Mouse (Mus musculus) kidney, postnatal 10 days (tissue): ENCODE data around the gene Rnf10.

Experiments
- DNase-seq: peaks from one replicate; pipeline ENCODE4 v3.0.0; 2021; ENCODE audit warnings: mixed read lengths

Gene Rnf10

DNA sequence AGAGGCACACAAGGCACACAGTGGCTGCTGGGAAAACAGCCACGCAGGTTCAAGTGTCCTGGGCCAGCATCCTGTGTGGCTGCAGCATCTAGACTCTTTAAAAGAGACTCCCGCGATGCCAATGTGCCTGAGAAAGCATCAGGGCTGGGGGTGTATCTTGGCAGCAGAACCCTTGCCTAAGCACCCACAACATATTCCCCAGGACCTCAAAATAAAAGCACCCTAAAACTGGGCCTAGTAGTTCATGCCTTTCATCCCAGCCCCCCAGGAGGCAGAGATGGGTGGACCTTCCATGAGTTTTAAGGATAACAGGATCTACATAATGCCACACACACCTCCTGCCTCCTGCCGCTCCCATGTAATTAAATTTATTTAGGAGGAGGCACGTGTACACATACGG, 38.2 kb downstream of the Rnf10 start:
- no peak for DNase-seq

DNA sequence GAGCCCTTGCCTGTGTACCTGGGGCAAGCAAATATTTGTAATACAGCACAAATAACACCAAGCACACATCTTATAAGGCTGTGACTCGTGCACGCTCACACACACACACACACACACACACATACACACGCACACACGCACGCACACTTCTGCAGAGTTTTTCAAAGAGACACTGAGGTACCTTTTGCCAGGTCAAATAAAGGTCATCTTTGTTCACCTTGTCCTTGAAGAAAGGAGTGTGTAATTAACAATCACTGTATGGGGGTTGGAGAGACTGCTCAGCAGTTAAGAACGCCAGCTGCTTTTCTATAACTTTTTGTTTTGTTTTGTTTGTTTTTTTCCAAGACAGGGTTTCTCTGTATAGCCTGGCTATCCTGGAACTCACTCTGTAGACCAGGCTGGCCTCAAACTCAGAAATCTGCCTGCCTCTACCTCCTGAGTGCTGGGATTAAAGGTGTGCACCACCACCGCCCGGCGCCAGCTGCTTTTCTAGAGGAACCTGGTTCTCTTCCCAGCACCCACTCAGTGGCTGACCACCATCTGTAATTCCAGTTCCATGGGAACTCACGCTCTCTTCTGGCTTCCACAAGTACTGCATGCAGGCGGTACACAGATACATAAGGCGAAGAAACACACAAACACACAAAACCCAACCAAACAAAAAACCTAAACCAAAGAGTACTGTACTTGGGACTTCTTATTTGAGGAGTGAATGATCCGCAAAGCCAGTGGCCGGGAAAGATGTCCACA, 39.5 kb downstream of the Rnf10 start:
- DNase-seq: no peak

DNA sequence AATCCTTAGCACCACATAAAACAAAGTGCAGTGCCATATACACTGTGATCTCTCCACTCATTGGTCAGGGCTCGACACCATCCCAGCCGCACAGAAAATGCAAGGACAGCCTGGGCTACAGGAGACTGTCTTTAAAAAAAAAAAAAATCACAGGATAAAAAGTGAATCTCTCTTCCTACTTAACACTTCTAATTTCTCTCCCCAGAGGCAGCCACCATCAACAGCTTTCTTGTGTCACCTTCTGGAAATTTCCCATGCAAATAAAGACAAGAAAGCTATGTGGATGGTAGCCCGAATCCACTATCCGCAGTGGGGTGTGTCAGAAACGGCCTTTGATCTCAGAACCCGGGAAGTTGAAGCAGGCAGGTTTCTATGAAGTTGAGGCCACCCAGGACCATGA, 40.2 kb downstream of the Rnf10 start:
- DNase-seq: no peak

DNA sequence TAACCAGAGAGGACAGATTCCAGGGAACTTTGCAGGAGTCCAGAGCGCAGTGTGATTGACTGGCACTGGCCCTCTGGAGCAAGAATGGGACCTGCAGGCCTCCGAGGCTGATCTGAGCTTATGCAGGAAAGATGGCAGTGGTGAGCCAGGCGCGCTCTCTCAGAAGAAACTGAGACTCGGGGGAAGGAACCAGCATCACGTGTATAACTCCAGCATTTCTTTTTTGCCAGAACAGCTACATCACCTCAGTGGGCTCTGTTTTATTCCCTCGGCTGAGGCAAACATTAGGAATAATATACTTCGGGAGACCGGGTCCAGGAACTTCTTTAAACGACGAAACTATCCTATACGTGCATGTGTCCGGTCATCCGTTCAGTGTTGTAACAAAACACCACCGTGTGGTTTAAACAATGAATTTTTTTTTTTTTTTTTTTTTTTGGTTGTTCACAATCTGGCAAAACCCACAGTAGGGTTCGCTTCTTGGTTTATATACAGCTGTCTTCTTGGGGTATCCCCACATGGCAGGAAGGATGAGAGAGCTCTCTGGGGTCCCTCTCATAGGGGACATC, 41.1 kb downstream of the Rnf10 start:
- DNase-seq: no peak

DNA sequence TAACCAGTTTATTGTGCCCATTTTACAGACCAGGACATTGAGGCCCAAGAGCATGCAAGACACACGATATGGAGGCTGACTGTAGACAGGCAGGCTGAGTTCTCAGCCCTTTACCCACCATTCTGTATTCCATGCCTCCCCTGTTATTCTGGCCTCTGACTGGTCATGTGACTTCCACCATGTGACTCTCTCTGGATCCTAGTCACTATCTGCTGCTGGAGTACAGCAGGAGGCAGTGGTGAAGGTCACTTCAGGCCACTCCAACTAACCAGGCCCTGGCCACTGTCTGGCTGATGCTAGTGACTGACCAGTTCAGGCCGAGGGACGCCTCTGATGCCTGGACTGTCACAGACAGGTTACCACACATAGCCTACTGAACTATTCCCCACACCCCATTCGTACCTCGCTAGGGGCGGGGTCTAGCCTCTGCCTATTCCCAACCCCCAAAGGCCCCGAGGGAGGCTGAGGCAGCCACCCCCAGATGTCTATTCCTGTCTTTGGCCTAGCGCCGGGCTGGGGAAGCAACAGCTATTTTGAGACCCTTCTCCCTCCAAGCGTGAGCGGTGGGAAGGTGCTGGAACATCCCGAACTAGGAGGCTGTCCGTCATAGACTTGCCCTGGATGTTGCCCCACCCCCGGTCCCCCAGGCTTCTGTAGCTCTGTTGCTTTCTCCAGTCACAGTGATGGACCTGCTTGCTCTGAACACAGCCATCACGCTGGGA, 41.7 kb downstream of the Rnf10 start:
- DNase-seq: no peak

DNA sequence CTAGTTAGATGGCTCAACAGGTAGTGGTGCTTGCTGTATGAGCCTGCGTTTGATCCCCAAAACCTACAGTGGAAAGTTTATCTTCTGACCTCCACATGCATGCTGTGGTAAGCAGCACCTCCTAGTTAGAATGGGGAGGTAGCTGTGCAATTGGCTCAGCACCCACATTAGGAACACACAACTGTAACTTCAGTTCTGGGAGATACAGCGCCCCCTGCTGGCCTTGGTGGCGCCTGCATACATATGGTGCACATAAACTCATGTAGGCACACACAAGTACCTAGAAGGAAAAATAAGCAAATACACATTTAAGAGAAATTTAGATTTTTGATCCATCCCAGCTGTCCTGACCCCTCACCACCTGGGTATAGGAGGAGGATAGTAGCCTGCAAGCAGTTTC, 50.2 kb downstream of the Rnf10 start:
- DNase-seq: no peak

DNA sequence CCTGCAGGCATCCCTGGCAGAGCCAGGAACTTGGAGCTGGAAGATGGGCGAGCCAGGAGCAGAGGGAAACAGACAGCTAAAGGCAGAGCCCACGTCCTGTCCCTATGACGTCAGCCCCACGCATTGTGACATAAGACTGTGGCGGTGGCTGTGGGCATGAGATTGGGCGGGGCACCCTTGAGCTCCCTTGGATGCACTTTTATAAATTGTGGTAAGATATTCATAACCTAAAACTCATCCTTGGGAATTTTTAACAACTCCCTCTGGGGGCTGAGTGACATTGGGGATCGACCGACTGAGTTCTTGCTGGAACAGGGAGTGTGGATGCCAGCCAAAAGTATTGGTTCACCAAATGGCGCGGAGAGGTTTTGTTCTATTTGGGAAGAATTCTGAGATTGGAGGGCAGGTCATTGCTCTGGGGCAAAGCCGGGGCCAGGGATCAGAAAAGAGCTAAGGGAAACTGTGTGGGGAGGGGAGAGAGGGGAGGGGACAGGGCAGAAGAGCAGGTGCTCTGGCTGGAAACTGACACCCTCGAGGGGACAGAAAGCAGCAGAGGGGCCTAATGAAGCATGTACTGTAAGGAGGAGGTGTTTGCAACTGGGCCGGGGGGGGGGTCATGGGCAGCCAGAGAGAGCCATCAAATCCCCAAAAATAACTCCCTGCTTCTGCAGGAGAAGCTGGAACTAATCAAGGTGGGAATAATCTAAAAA, 51.6 kb downstream of the Rnf10 start:
- no peak for DNase-seq

DNA sequence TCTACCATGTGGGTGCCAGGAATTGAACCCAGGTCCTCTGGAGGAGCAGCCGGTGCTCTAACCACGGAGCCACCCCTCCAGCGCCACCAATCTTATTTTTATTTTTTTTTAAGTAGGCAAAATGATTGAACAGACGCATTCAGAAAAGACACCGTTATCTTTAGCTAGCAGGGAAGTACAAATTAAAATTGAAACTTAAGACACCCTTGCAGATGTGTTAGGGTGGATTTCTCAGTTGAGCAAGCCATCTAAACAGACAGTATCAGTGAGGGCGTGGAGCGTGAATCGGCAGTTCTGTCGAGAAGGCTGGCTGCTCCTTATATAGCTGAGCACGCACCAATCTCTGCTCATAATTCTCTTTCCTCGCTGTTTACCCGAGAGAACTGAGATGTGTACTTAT, 54.7 kb downstream of the Rnf10 start:
- DNase-seq: no peak

DNA sequence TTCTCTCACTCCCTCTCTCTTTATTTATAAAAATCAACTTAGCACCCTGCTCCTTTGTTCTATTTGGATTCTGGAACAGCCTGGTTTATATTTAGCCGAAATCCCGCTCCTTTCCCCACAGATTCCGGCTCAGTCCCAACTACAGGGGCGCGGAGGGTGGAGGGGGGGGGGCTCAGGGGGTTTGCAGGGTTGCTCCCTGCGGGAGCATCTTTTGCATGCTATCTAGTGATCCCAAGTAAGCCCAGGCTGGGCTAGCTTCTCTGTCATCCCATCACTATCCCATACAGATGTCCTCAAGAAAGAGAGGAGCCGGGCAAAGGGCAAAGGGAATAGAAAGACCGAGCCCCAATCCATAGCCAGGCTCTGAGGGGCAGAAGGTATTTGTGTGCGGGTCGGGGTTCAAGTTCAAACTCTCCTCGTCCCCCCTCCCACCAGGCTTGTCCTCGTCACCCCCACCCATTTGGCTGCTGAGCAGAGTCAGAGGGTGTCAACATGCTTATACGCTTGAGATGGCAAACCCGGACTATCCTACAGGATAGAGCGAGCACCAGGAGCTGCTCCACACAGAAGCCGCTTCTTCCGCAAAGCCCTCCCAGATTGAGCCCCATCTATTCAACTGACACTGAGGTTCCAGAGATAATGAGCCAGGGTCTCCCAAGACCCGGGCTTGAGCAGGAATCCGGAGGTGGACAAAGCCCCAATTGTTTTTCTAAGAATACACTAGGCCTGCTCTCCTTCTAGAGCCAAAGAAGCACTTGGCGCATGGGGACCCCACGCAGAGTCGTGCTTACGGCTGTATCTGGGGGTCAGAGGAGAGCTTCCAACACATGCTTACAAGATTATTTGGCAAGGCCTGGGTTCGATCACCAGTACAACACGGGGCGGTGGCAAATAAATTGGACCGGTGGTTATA, 57.2 kb downstream of the Rnf10 start:
- DNase-seq: no peak

DNA sequence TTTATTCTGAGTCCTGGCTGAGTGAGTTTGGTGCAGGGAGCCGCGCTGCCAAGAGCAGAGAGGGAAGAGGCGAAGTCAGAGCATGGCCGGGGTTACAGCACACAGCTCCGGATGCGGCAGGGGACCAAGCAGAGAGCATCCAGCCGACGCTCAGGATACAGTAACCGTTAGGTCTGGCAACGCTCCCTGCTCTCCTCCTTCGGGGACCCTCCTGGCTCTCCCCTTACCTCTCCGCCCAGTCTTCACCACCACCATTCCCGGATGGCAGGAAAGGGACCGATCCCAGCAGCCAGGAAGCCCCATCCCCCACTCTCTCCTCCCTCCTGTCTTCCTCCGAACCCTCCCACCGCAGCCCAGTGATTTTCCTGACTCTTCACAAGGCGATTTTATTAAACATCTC, 57.8 kb downstream of the Rnf10 start:
- peak; percentile 57 for DNase-seq

DNA sequence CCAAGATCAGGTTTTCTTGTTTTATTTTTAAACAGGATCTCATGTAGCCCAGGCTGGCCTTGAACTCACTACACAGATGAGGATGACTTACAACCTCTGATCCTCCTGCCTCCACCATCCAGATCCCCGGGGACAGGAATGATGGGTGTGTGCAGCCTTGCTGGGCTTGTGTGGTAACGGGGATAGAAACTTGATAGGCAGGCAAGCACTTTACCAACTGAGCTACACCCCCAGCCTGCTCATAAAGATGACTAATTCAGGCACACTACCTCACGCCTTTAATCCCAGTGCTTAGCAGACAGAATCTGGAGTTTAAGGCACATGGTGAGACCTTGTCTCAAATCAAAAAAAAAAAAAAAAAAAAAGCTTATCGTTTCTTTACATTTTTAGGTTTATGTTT, 59.8 kb downstream of the Rnf10 start:
- DNase-seq: no peak

DNA sequence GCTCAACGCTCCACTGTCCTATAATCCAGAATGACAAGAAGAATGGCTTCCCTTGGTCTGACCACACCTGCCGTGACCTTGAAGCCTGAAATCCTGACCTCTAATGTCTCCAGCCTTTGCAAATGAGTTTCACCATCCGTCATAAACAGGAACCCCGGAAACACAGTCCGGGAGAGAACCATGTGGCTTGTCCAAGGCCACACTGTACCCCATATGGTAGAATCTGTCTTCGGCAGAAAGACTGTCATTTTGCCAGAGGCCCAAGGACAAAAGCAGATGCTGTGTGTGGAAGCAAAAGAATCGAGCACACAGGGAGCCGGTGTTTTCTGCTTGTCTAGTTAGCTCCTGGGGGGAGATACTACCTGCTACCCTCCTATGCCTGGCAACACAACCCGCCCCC, 60.2 kb downstream of the Rnf10 start:
- no peak for DNase-seq

DNA sequence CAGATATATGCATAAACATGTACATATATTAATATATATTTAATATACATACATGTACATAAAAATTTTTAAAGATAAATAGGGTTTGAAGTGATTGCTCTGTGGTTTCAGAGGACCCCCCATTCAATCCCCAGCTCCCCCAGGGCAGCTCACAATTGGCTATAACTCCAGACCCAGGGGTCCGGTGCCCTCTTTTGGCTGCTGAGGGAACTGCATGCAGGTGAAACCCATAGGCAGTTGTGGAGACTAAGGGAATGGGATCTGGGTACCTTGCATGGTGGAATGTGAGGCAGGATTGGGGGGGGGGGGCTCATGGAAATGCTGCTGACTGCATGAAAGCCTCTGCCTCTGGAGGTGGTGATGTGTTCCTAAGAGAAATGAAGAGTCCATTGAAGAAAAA, 62.3 kb downstream of the Rnf10 start:
- peak; percentile 44 for DNase-seq

DNA sequence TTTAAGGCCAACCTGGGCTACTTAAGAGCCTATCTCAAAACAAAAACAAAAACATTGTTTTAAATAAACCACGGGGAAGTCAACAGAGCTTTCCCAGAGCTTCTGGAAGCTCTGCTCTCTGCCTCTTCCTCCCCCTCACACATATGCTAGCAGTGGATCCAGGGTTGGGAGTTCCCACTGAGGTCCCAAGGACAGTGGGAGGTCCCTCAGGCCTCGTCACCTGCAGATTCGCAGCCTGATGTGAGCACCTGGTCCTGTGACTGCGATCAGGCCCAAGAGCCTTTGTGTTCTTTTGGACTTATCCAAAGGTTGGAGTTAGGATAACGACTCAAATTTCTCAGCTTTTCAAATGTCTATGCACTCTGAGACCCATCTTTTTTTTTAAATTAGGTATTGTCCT, 64.1 kb downstream of the Rnf10 start:
- DNase-seq: no peak

DNA sequence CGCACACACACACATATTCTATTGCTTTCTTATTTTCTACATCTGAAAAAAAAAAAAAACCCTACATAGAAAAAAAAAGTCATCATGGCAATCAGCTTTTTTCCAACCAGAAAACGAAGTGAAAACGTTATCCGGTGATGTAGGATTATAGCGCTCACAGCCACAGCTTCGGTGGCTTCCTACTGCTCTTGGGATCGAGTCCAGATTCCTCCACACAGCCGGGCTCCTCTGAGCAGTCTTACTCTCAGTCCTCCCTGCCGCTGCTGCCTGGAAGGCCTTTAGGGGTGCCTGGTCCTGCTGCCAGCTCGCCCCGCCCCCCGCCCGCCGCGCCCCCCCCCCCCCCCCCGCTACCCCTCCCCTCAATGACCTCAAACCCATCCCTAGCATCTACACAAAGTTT, 64.8 kb downstream of the Rnf10 start:
- no peak for DNase-seq

DNA sequence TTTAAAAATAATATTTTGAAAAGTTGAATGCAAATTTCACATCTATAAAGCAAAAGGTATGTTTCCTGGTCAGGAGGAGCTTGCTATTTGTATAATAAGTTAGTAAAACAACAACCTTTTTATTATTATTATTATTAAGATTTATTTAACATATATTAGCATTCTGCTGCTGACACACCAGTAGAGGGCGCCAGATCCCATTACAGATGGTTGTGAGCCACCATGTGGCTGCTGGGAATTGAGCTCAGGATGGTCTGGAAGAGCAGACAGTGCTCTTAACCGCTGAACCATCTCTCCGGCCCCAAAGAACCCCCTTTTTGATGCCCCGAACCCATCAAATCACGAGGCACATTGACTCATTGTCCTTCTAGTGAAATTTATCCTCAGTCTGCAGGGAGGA, 65.5 kb downstream of the Rnf10 start:
- DNase-seq: no peak

DNA sequence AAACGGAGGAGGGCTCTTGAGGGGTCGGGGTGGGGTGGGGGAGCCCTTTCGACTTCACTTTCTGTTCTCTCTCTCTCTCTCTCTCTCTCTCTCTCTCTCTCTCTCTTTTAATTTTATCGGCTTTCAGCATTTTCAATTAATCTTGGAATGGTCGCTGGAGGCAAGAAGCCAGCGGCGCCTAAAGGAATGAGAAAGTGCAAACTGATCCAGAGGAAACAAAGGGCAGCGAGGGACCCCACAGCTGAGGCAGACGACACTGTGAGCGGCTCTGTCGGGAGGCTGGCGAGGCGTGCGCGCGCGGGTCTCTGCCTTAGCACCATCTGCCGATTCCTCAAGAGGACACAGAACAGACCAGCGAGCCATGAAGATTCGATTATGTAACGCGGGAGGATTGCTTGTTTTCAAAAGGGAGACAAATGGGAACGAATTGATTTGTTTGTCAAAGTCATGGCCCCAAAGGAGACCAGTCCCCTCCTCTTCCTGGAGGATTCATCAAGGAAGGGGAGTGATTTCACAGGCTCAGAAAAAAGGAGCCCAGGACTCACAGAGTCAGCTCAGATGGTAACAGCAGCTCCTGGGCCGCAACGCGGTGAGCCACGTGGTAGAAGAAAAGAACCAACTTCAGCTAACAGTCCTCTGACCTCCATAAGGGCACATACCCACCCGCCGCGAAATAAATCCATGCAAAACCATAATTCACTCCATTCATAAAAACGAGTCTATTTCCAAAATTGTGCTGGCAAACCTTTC, 68.0 kb downstream of the Rnf10 start:
- DNase-seq: peak; percentile 59

DNA sequence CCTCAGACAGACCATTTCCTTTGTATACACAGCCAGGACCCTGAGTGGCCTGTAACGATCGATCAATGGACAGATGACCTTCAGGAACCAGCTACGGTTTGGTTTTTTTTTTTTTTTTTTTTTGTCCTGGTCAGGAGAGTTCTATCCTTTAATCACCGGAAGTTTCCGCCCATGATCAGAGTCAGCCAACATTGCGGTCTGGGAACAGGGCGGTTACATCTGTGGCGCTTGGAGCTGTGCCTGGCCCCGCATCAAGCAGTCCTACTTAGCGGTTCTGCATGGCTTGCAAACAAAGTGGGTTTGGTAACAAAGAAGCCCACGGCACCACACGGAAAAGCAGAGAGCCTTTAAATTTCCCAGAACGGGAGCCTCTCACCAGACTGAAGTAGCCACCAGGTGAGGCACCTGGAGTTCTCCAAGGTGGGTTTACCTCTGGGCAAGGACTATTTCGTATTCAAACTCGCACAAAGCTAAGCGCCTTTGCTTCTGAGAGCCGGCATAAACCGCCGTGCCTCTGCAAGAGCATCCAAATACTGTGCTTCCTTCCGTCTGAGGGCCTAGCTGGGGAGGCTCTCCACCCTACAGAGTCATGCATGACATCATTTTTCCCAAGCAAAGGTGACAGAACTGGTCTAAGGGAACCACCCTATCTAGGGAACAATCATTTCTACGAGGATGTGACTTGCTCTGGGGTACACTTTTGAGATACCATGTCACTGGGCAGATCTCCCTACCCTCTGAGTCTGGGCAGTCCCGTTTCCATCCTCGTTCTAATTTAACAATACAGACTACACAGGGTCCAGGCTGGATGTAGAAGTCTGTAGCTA, 68.8 kb downstream of the Rnf10 start:
- DNase-seq: peak; percentile 55

DNA sequence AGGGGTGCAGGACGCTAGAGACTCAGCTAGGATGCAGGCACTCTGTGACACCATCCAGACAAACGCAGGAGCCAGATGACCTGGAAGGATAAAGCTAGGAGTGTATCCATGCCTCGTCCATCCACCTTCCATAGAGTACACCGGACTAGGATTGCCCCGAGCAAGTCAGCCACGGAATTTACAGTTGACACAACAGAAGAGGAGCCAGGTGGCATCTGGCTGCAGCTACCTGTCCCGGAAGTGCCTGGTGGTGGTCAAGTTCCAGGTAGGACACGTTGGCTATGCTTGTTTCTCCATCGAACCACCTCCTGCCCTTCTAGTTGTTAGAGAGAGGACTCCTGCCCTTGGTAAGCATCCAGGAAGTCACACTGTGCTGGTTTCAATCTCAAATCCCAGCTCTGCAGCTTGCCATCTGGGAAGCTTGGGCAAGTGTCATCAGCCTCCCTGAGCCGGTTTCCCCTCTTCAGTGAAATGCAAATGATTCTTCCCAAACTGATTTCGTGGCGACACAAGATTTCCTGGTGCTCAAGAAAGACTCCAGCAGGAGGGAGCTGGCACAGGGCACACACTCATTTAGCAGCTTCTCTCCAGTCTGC, 78.0 kb downstream of the Rnf10 start:
- no peak for DNase-seq
